Mouse (Mus musculus) forebrain, embryonic 12.5 days (tissue): ENCODE data around the gene Prex1. TPM values are rescaled to one million over a fixed set of nuclear protein-coding genes. Genes with fewer than 3 reads are reported as not detected.

Source experiments
- ATAC-seq: fragments of 200-750 bp; cut with Nextera tagmentation; 2 replicates; pipeline ENCODE4 v1.8.0; 2017; ENCODE audit warnings: moderate TSS enrichment; ENCODE audit not compliant: low FRiP score
- H3K27ac ChIP-seq: fragments of 300-500 bp; sonication (generic); 2 replicates; pipeline ENCODE4 v1.5.1; 2016; ENCODE audit warnings: mild to moderate bottlenecking
- H3K27me3 ChIP-seq: fragments of 300-500 bp; sonication (generic); 2 replicates; pipeline ENCODE4 v1.6.1; 2016; ENCODE audit warnings: mild to moderate bottlenecking
- H3K36me3 ChIP-seq: fragments of 300-500 bp; sonication (generic); replicated peaks from 2 replicates; pipeline ENCODE4 v1.6.1; 2016; ENCODE audit warnings: mild to moderate bottlenecking
- H3K4me1 ChIP-seq: fragments of 300-500 bp; sonication (generic); 2 replicates; pipeline ENCODE4 v1.6.1; 2016
- H3K4me2 ChIP-seq: fragments of 300-500 bp; sonication (generic); 2 replicates; pipeline ENCODE4 v1.6.1; 2016; ENCODE audit warnings: mild to moderate bottlenecking, moderate library complexity
- H3K4me3 ChIP-seq: fragments of 300-500 bp; sonication (generic); replicated peaks from 2 replicates; pipeline ENCODE4 v1.5.1; 2016; ENCODE audit warnings: mild to moderate bottlenecking
- H3K9ac ChIP-seq: fragments of 300-500 bp; sonication (generic); 2 replicates; pipeline ENCODE4 v1.6.1; 2016; ENCODE audit warnings: mild to moderate bottlenecking
- H3K9me3 ChIP-seq: fragments of 300-500 bp; sonication (generic); 2 replicates; pipeline ENCODE4 v1.6.1; 2016
- WGBS: fragments of 180-500 bp; shearing (Covaris S2); methylation state at CpG from one replicate; pipeline ENCODE4 v1.1.7; 2016; 5-methylcytosine and 5-hydroxymethylcytosine counted together
- polyA plus RNA-seq: library from polyadenylated mRNA; unstranded; fragments of >200 nt; fragmentation: Nextera tagmentation; extraction: Ambion mirVana; gene quantifications from 2 replicates; pipeline ENCODE4 v1.2.1, GENCODE M21; 2016

Prex1 gene
- polyA plus RNA-seq, 1 experiment from 2014 or later, result 29.9 TPM

DNA sequence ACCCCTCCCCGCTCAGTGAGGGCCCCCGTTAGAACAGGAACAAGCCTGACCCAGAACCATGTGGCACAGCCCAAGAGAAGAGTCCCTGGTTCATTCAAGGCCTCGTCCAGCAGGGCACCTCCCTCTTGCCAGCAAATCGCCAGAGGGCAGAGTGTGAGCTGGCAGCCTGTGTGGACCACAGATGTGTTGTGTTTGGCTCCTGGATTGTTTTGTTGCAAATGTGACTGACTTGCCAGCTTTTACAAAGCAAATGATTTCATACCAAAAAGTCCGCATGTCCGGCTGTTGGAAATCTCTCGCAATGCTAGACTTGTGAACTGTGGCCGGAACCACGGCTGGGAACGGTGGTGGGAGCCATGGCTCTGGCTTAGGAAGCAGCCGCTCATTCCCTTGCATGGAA lies 36.7 kb downstream of the Prex1 start:
- 82% methylated on average over 11 of the region's 11 CpGs for WGBS
- Histone ChIP-seq H3K9me3 (no peaks in the 10 kb centered on the region), H3K9ac (no peak overlapping the region), H3K27ac (peak overlapping the region; percentile 46; the same call in 1 of the 2 replicates), H3K4me3 (no peak overlapping the region), H3K36me3 (no peaks in the 10 kb centered on the region), H3K4me1 (peaks cover 61% of the 10 kb centered on the region), H3K27me3 (no peaks in the 10 kb centered on the region), H3K4me2 (no peak overlapping the region)
- ATAC-seq, result no peak

GRCm38 (mm10) chr2:166676498-166676897 lies 37.1 kb downstream of the Prex1 start:
- Histone ChIP-seq H3K27ac (peak overlapping the region; percentile 66; the same call in 1 of the 2 replicates), H3K4me1 (peaks cover 65% of the 10 kb centered on the region), H3K9me3 (no peaks in the 10 kb centered on the region), H3K4me2 (no peak overlapping the region), H3K9ac (0 out of 2 replicates have a peak overlapping the region, but pooled peaks have one; percentile 4), H3K36me3 (no peaks in the 10 kb centered on the region), H3K4me3 (no peak overlapping the region), H3K27me3 (no peaks in the 10 kb centered on the region)
- ATAC-seq, result no peak
- 80% methylated on average over 14 of the region's 14 CpGs for WGBS

DNA sequence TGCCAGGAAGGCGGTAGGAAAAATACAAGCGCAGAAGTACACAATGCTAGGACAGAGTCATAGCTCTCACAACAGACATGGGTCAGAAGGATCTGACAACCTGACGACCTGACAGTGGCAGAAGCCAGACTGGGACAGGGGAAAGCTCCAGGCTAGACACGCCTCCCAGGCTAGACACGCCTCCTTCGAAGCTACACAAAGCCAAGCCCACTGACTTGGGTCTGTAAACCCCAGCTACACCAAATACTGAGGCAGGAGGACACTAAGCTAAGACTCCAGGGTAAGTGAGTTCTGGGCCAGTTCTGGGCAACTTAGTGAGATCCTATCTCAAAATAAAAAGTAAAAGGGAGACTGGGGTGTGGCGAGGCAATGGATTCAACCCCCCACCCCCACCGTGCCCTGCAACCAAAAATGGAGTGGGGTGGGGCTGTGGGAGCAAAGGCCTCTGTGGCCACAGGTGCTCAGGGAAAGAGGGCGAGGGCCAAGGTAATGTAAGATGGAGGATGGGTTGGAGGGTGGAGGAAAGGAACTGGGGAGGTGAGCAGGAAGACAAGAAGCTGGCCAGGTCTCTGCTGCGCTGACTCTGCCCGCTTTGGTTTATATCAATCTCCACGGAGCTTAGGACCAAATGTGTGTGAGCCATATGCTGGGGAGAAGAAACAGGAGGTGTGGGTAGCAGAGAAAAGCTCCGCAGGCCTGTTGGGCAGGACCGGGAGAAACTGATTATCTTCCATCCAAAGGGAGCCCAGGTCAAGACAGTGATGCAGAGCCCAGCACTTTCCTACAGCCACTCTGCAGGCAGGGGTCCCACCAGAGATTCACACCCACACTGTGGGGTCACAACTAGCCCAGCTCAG lies 37.8 kb downstream of the Prex1 start:
- Histone ChIP-seq H3K4me2 (peak overlapping the region; percentile 19; the same call in 1 of the 2 replicates), H3K27me3 (no peaks in the 10 kb centered on the region), H3K27ac (peak overlapping the region; percentile 66), H3K4me3 (no peak overlapping the region), H3K36me3 (no peaks in the 10 kb centered on the region), H3K9ac (0 out of 2 replicates have a peak overlapping the region, but pooled peaks have one; percentile 4), H3K4me1 (peaks cover 72% of the 10 kb centered on the region), H3K9me3 (no peaks in the 10 kb centered on the region)
- no peak for ATAC-seq
- 47% methylated on average over 14 of the region's 14 CpGs for whole genome bisulfite sequencing

DNA sequence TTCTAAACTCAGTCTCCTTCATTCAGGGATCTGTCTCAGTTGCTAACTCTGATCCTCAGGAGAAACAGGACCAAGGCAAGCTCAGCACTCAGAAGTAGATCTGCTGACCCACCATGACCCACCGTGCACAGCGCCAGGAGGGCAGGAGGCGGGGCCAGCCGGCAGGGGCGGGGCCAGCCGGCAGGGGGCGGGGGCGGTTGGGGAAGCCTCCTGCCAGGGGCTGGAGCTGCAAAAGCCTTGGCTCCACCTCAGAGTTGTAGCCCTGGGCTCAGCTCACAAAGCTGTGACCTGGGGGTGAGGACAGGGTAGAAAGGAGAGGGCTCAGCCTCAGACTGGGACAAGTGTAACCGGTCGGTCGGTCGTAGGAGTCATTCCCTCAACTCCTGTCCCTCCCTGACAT lies 38.9 kb downstream of the Prex1 start:
- no peak for ATAC-seq
- Histone ChIP-seq H3K27ac (no peak overlapping the region), H3K9ac (no peak overlapping the region), H3K27me3 (no peaks in the 10 kb centered on the region), H3K4me1 (peaks cover 74% of the 10 kb centered on the region), H3K36me3 (no peaks in the 10 kb centered on the region), H3K4me2 (no peak overlapping the region), H3K4me3 (no peak overlapping the region), H3K9me3 (no peaks in the 10 kb centered on the region)
- 8% methylated on average over 12 of the region's 12 CpGs for WGBS

- Histone ChIP-seq H3K4me1 (peaks cover 74% of the 10 kb centered on the region), H3K9me3 (no peaks in the 10 kb centered on the region), H3K27ac (no peak overlapping the region), H3K9ac (no peak overlapping the region), H3K4me3 (no peak overlapping the region), H3K27me3 (no peaks in the 10 kb centered on the region), H3K4me2 (no peak overlapping the region), H3K36me3 (no peaks in the 10 kb centered on the region)
- 90% methylated on average over 12 of the region's 12 CpGs for WGBS
- no peak for ATAC-seq
Observed at GRCm38 (mm10) chr2:166673951-166674350, 39.7 kb downstream of the Prex1 start.

- ATAC-seq, result no peak
- WGBS, result 84% methylated on average over 14 of the region's 14 CpGs
- no peaks in the 10 kb centered on the region for H3K36me3 ChIP-seq
- H3K4me3 ChIP-seq, result no peak overlapping the region
- H3K27ac ChIP-seq, result peak overlapping the region; percentile 59
- peaks cover 76% of the 10 kb centered on the region for H3K4me1 ChIP-seq
- H3K9me3 ChIP-seq, result no peaks in the 10 kb centered on the region
- no peak overlapping the region for H3K4me2 ChIP-seq
- H3K9ac ChIP-seq, result no peak overlapping the region
- no peaks in the 10 kb centered on the region for H3K27me3 ChIP-seq
Observed at GRCm38 (mm10) chr2:166672171-166672965, 41.3 kb downstream of the Prex1 start.

GRCm38 (mm10) chr2:166671614-166672013 lies 42.0 kb downstream of the Prex1 start:
- no peak overlapping the region for H3K4me3 ChIP-seq
- H3K9me3 ChIP-seq, result no peaks in the 10 kb centered on the region
- peaks cover 72% of the 10 kb centered on the region for H3K4me1 ChIP-seq
- no peaks in the 10 kb centered on the region for H3K27me3 ChIP-seq
- H3K27ac ChIP-seq, result peak overlapping the region; percentile 59
- ATAC-seq, result no peak
- H3K9ac ChIP-seq, result no peak overlapping the region
- H3K36me3 ChIP-seq, result no peaks in the 10 kb centered on the region
- 88% methylated on average over 14 of the region's 14 CpGs for WGBS
- H3K4me2 ChIP-seq, result no peak overlapping the region

- Histone ChIP-seq H3K27me3 (no peaks in the 10 kb centered on the region), H3K27ac (peak overlapping the region; percentile 59), H3K9ac (no peak overlapping the region), H3K4me3 (no peak overlapping the region), H3K9me3 (no peaks in the 10 kb centered on the region), H3K4me1 (peaks cover 69% of the 10 kb centered on the region), H3K36me3 (no peaks in the 10 kb centered on the region), H3K4me2 (0 out of 2 replicates have a peak overlapping the region, but pooled peaks have one; percentile 8)
- peak; percentile 71; the same call in 1 of the 2 replicates for ATAC-seq
- 7% methylated on average over 8 of the region's 8 CpGs for WGBS
Observed at GRCm38 (mm10) chr2:166671019-166671418, 42.6 kb downstream of the Prex1 start.

GRCm38 (mm10) chr2:166669922-166670321 lies 43.7 kb downstream of the Prex1 start:
- 85% methylated on average over 9 of the region's 9 CpGs for WGBS
- Histone ChIP-seq H3K9ac (no peak overlapping the region), H3K36me3 (no peaks in the 10 kb centered on the region), H3K9me3 (no peaks in the 10 kb centered on the region), H3K27ac (0 out of 2 replicates have a peak overlapping the region, but pooled peaks have one; percentile 43), H3K27me3 (no peaks in the 10 kb centered on the region), H3K4me2 (no peak overlapping the region), H3K4me3 (no peak overlapping the region), H3K4me1 (peaks cover 66% of the 10 kb centered on the region)
- ATAC-seq, result no peak

DNA sequence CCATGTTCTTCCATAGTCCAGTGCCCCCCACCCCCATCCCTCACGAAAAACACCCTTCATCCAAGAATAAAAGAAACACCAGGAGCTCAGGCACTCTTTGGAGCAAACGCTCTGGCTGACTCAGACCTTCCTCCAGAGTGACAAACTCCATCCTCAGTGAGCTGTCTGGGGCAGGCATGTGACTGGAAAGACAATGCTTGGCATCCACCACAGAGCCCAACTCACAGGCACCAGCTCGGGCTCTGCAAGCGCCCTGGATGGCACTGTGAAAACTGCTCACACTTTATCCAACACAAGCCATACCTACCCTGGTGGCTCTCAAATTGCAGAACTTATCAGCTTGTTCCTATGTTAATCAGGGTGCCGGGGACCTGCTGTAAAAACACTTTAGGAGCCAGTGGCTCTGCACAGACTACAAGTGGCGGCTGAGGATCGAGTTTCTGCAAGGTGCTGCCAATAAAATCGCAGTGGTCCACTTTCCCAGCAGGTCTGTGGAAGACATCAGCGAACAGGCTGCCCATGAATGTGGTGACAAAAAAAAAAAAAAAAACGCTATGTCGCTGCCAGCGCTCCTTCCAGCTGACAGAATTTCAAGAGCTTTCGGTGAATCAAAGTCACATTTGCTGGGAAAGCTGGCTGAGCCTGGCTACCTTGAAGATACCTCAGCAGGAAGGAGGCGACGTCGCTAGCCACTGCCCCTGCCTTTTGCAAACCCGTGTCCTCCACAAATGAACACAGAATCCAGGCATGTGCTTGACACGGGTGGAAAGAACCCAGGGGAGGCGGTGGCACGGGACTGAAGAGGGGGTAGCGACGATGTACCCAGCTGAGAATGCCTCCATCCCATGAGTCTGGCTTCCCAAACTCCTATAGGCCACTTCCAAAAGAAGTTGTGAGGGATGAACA lies 45.6 kb downstream of the Prex1 start:
- Histone ChIP-seq H3K4me2 (peak overlapping the region; percentile 8; the same call in 1 of the 2 replicates), H3K4me1 (peaks cover 80% of the 10 kb centered on the region), H3K36me3 (no peaks in the 10 kb centered on the region), H3K9ac (peak overlapping the region; percentile 21; the same call in 1 of the 2 replicates), H3K4me3 (no peak overlapping the region), H3K27me3 (no peaks in the 10 kb centered on the region), H3K27ac (peak overlapping the region; percentile 76), H3K9me3 (no peaks in the 10 kb centered on the region)
- no peak for ATAC-seq
- 31% methylated on average over 22 of the region's 22 CpGs for WGBS

DNA sequence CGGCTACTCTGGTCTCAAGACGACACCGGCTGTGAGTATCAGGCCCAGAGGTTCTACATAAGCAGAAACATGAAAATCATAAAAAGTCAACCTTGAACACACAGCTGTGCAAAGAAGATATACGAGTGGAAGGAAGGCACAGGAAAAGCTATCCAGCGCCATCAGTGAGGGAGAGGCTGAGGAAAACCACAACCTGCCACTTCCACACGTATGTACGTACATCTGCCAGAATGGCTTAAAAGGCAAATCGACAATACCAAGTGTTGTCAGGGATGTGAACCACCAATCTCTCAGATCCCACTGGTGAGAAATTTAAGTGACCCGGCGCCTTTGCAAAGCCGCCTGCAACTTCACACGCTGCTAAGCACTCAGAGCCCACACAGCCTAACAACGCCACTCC lies 47.5 kb downstream of the Prex1 start:
- H3K9me3 ChIP-seq, result no peaks in the 10 kb centered on the region
- no peak overlapping the region for H3K4me3 ChIP-seq
- H3K36me3 ChIP-seq, result no peaks in the 10 kb centered on the region
- H3K9ac ChIP-seq, result no peak overlapping the region
- H3K4me2 ChIP-seq, result no peak overlapping the region
- WGBS, result 93% methylated on average over 13 of the region's 13 CpGs
- no peak overlapping the region for H3K27ac ChIP-seq
- no peaks in the 10 kb centered on the region for H3K27me3 ChIP-seq
- H3K4me1 ChIP-seq, result peaks cover 86% of the 10 kb centered on the region
- ATAC-seq, result no peak
